Mouse (Mus musculus) hindbrain, embryonic 12.5 days (tissue): ENCODE data around the gene Kat2a. TPM values are rescaled to one million over a fixed set of nuclear protein-coding genes. Genes with fewer than 3 reads are reported as not detected.

Experiments used
- ATAC-seq: fragments of 200-750 bp; cut with Nextera tagmentation; 2 replicates; pipeline ENCODE4 v1.8.0; 2017; ENCODE audit warnings: moderate TSS enrichment; ENCODE audit not compliant: low FRiP score
- H3K27ac ChIP-seq: fragments of 300-500 bp; sonication (generic); 2 replicates; pipeline ENCODE4 v1.5.1; 2016; ENCODE audit warnings: mild to moderate bottlenecking
- H3K27me3 ChIP-seq: fragments of 300-500 bp; sonication (generic); 2 replicates; pipeline ENCODE4 v1.6.1; 2016; ENCODE audit warnings: mild to moderate bottlenecking
- H3K36me3 ChIP-seq: fragments of 300-500 bp; sonication (generic); 2 replicates; pipeline ENCODE4 v1.6.1; 2016; ENCODE audit warnings: mild to moderate bottlenecking
- H3K4me1 ChIP-seq: fragments of 300-500 bp; sonication (generic); 2 replicates; pipeline ENCODE4 v1.6.1; 2016
- H3K4me2 ChIP-seq: fragments of 300-500 bp; sonication (generic); replicated peaks from 2 replicates; pipeline ENCODE4 v1.6.1; 2016; ENCODE audit warnings: mild to moderate bottlenecking
- H3K4me3 ChIP-seq: fragments of 300-500 bp; sonication (generic); 2 replicates; pipeline ENCODE4 v1.5.1; 2016; ENCODE audit warnings: mild to moderate bottlenecking
- H3K9ac ChIP-seq: fragments of 300-500 bp; sonication (generic); 2 replicates; pipeline ENCODE4 v1.6.1; 2016; ENCODE audit warnings: mild to moderate bottlenecking, moderate library complexity
- H3K9me3 ChIP-seq: fragments of 300-500 bp; sonication (generic); replicated peaks from 2 replicates; pipeline ENCODE4 v1.6.1; 2016; ENCODE audit warnings: mild to moderate bottlenecking
- WGBS: fragments of 180-500 bp; shearing (Covaris S2); methylation state at CpG from one replicate; pipeline ENCODE4 v1.1.7; 2016; 5-methylcytosine and 5-hydroxymethylcytosine counted together
- polyA plus RNA-seq: library from polyadenylated mRNA; unstranded; fragments of >200 nt; fragmentation: Nextera tagmentation; extraction: Ambion mirVana; gene quantifications from 2 replicates; pipeline ENCODE4 v1.2.1, GENCODE M21; 2016

The Kat2a gene
- polyA plus RNA-seq, 1 experiment from 2014 or later = 61.8 TPM

DNA sequence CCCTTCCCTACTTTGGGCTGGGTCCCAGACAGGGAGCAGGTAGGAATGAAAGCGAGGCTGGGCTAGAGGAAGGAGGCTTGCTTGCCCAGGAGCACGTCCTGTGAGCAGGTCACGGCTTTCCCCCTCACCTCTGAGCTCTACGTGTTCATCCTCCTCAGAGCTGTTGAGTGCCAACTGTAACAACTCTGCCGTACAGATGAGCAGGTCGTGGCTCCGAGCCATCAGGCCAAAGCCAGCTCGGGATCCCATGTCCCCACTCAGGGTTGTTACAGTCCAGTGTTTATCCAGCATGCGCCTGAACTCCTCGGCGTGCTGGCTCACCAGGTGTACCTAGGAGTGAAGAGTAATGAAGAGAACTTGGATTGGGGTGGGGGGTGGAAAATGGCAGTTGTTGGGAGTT, 8.9 kb downstream of the Kat2a start:
- peaks cover 6% of the 10 kb centered on the region; the same call in 1 of the 2 replicates for H3K27me3 ChIP-seq
- H3K9ac ChIP-seq = no peak overlapping the region
- H3K9me3 ChIP-seq = no peaks in the 10 kb centered on the region
- no peak for ATAC-seq
- H3K27ac ChIP-seq = no peak overlapping the region
- no peak overlapping the region for H3K4me3 ChIP-seq
- WGBS = 68% methylated on average over 11 of the region's 11 CpGs
- no peak overlapping the region for H3K4me2 ChIP-seq
- H3K4me1 ChIP-seq = peaks cover 8% of the 10 kb centered on the region; the same call in 1 of the 2 replicates
- H3K36me3 ChIP-seq = peaks cover 40% of the 10 kb centered on the region

- peaks cover 36% of the 10 kb centered on the region for H3K36me3 ChIP-seq
- peaks cover 6% of the 10 kb centered on the region; the same call in 1 of the 2 replicates for H3K27me3 ChIP-seq
- 43% methylated on average over 7 of the region's 7 CpGs for WGBS
- no peaks in the 10 kb centered on the region for H3K9me3 ChIP-seq
- H3K27ac ChIP-seq = no peak overlapping the region
- peak overlapping the region; percentile 25; the same call in 1 of the 2 replicates for H3K4me2 ChIP-seq
- H3K9ac ChIP-seq = no peak overlapping the region
- no peak overlapping the region for H3K4me3 ChIP-seq
- ATAC-seq = no peak
- H3K4me1 ChIP-seq = peaks cover 8% of the 10 kb centered on the region; the same call in 1 of the 2 replicates
Observed at GRCm38 (mm10) chr11:100702906-100703305, 9.4 kb downstream of the Kat2a start.

GRCm38 (mm10) chr11:100702081-100702851, 10.0 kb downstream of the Kat2a start:
- Histone ChIP-seq H3K9ac (no peak overlapping the region), H3K9me3 (no peaks in the 10 kb centered on the region), H3K4me3 (no peak overlapping the region), H3K36me3 (peaks cover 29% of the 10 kb centered on the region), H3K27me3 (peaks cover 6% of the 10 kb centered on the region; the same call in 1 of the 2 replicates), H3K4me1 (peaks cover 8% of the 10 kb centered on the region; the same call in 1 of the 2 replicates), H3K27ac (no peak overlapping the region), H3K4me2 (peak overlapping the region; percentile 25; the same call in 1 of the 2 replicates)
- 36% methylated on average over 19 of the region's 19 CpGs for WGBS
- ATAC-seq = peak; percentile 54; the same call in 1 of the 2 replicates

- no peak overlapping the region for H3K27ac ChIP-seq
- ATAC-seq = no peak
- H3K36me3 ChIP-seq = peaks cover 20% of the 10 kb centered on the region
- peaks cover 6% of the 10 kb centered on the region; the same call in 1 of the 2 replicates for H3K27me3 ChIP-seq
- 5% methylated on average over 14 of the region's 14 CpGs for WGBS
- H3K4me3 ChIP-seq = no peak overlapping the region
- no peak overlapping the region for H3K9ac ChIP-seq
- H3K4me2 ChIP-seq = peak overlapping the region; percentile 40
- H3K9me3 ChIP-seq = no peaks in the 10 kb centered on the region
- peaks cover 8% of the 10 kb centered on the region; the same call in 1 of the 2 replicates for H3K4me1 ChIP-seq
Observed at GRCm38 (mm10) chr11:100701301-100701700, 11.0 kb downstream of the Kat2a start.

DNA sequence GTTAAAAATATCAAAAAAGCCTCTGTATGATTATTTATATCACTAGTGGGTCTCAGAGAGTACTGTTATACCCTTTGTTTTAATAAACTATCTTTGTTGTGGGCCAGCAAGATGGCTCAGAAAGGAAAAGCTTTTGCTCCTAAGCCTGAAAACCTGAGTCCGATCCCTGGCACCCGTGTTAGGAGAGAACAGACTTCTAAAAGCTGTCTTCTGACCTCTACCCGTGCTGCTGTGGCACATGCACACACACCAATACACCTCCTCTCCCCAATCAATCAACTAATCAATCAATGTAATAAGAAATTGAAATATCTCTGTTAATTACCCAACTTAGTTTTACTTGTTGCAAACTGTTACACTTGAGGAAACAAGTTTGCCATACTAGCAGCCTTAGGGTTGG, 11.6 kb downstream of the Kat2a start:
- Histone ChIP-seq H3K4me3 (no peak overlapping the region), H3K4me1 (peaks cover 8% of the 10 kb centered on the region; the same call in 1 of the 2 replicates), H3K9ac (no peak overlapping the region), H3K27me3 (peaks cover 6% of the 10 kb centered on the region; the same call in 1 of the 2 replicates), H3K4me2 (no peak overlapping the region), H3K9me3 (no peaks in the 10 kb centered on the region), H3K36me3 (peaks cover 14% of the 10 kb centered on the region), H3K27ac (no peak overlapping the region)
- WGBS = 71% methylated on average over 3 of the region's 3 CpGs
- no peak for ATAC-seq

DNA sequence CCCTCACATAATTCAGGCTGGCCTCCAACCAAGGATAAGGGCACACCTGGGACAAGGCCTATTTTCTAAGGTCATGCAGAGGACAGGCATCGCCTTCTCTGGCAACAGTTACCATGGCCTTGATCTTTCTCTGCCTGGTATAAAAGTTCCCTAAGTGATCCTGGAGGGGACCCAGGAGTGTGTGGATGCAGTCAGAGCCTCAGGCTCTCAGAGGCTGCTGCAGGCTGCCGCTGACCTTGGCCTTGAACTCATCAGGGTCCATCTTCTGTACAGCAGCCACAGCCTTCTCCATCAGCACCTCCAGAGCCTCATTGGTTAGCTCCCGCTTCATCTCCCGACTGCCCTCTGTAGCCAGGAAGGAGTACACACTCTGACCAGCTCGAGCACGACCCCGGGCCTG, 14.3 kb downstream of the Kat2a start:
- H3K4me3 ChIP-seq = no peak overlapping the region
- 76% methylated on average over 7 of the region's 7 CpGs for WGBS
- H3K27ac ChIP-seq = no peak overlapping the region
- ATAC-seq = no peak
- no peaks in the 10 kb centered on the region for H3K36me3 ChIP-seq
- peaks cover 11% of the 10 kb centered on the region for H3K27me3 ChIP-seq
- peaks cover 8% of the 10 kb centered on the region for H3K4me1 ChIP-seq
- no peak overlapping the region for H3K9ac ChIP-seq
- no peaks in the 10 kb centered on the region for H3K9me3 ChIP-seq
- no peak overlapping the region for H3K4me2 ChIP-seq

GRCm38 (mm10) chr11:100694926-100695325, 17.3 kb downstream of the Kat2a start:
- Histone ChIP-seq H3K27ac (no peak overlapping the region), H3K4me2 (no peak overlapping the region), H3K36me3 (no peaks in the 10 kb centered on the region), H3K27me3 (peaks cover 34% of the 10 kb centered on the region), H3K9ac (no peak overlapping the region), H3K4me3 (no peak overlapping the region), H3K9me3 (no peaks in the 10 kb centered on the region), H3K4me1 (peaks cover 14% of the 10 kb centered on the region)
- no peak for ATAC-seq
- WGBS = 37% methylated on average over 5 of the region's 5 CpGs

GRCm38 (mm10) chr11:100693154-100693553, 19.1 kb downstream of the Kat2a start:
- 25% methylated on average over 5 of the region's 5 CpGs for WGBS
- Histone ChIP-seq H3K4me3 (no peak overlapping the region), H3K4me1 (peaks cover 14% of the 10 kb centered on the region), H3K27me3 (peaks cover 34% of the 10 kb centered on the region), H3K9me3 (no peaks in the 10 kb centered on the region), H3K27ac (no peak overlapping the region), H3K36me3 (no peaks in the 10 kb centered on the region), H3K9ac (0 out of 2 replicates have a peak overlapping the region, but pooled peaks have one; percentile 0), H3K4me2 (no peak overlapping the region)
- no peak for ATAC-seq

GRCm38 (mm10) chr11:100692164-100692616, 20.1 kb downstream of the Kat2a start, which contains the start of gene Zfp385c:
Gene Zfp385c, minus strand, starts transcription at chr11:100692455.
- 2% methylated on average over 23 of the region's 23 CpGs for whole genome bisulfite sequencing
- Histone ChIP-seq H3K27me3 (peaks cover 34% of the 10 kb centered on the region), H3K9me3 (no peaks in the 10 kb centered on the region), H3K4me1 (peaks cover 14% of the 10 kb centered on the region), H3K9ac (peak within 1 kb of the TSS; percentile 15; the same call in 1 of the 2 replicates), H3K27ac (no peak within 1 kb of the TSS), H3K36me3 (no peaks in the 10 kb centered on the region), H3K4me2 (peak within 1 kb of the TSS; percentile 53), H3K4me3 (peak within 1 kb of the TSS; percentile 24)
- no peak for ATAC-seq

DNA sequence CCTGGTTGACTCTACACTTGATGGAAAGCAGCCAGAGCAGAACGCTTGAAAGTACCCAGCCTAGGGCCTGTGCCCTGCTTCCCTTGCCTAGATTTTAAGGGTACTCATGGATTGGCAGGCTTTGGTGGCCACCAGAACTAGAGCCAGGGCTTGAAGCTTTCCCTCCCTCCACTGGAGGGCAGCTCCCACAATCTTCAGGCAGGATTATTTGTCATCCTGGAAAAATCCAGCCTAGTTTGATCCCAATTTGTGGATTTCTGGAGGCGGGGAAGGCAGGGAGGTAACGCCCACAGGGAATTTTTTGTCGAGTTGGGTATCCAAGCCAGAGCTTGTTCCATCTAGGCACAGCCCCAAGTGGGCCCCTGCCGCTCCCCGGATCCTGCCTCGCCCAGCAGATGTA, 21.9 kb downstream of the Kat2a start:
- H3K4me2 ChIP-seq = no peak overlapping the region
- ATAC-seq = no peak
- WGBS = 80% methylated on average over 7 of the region's 7 CpGs
- no peaks in the 10 kb centered on the region for H3K36me3 ChIP-seq
- no peaks in the 10 kb centered on the region for H3K9me3 ChIP-seq
- no peak overlapping the region for H3K9ac ChIP-seq
- H3K27me3 ChIP-seq = peaks cover 34% of the 10 kb centered on the region
- no peak overlapping the region for H3K4me3 ChIP-seq
- H3K4me1 ChIP-seq = peaks cover 14% of the 10 kb centered on the region
- H3K27ac ChIP-seq = no peak overlapping the region

GRCm38 (mm10) chr11:100688443-100688842, 23.8 kb downstream of the Kat2a start:
- H3K9ac ChIP-seq = no peak overlapping the region
- no peak overlapping the region for H3K27ac ChIP-seq
- peaks cover 34% of the 10 kb centered on the region for H3K27me3 ChIP-seq
- H3K9me3 ChIP-seq = no peaks in the 10 kb centered on the region
- no peak for ATAC-seq
- H3K4me3 ChIP-seq = no peak overlapping the region
- no peaks in the 10 kb centered on the region for H3K36me3 ChIP-seq
- no peak overlapping the region for H3K4me2 ChIP-seq
- 77% methylated on average over 4 of the region's 4 CpGs for WGBS
- H3K4me1 ChIP-seq = peaks cover 14% of the 10 kb centered on the region

DNA sequence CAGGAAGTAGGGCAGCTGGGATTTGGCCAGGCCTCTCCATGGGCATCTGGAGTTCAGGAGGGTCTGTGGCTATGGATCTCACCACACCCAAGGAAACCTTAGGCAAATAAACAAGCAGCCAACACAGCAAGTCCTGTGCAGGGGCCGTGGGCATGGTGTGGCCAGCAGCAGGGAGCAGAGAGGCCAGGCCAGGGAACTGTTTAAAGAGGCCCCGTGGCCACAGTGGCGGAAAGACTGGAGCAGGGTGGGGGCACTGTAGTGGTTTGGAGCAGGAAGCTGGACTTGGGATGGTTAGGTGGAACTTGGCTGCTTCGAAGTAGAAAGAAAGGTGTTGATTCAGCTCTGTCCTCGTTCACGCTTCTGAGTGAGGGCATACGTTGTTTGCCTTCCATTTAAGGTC, 25.0 kb downstream of the Kat2a start:
- H3K4me1 ChIP-seq = peaks cover 7% of the 10 kb centered on the region
- H3K9ac ChIP-seq = no peak overlapping the region; the same call in 1 of the 2 replicates
- no peak overlapping the region for H3K4me2 ChIP-seq
- no peak overlapping the region for H3K27ac ChIP-seq
- 71% methylated on average over 7 of the region's 7 CpGs for WGBS
- peaks cover 23% of the 10 kb centered on the region for H3K27me3 ChIP-seq
- no peak overlapping the region for H3K4me3 ChIP-seq
- no peaks in the 10 kb centered on the region for H3K9me3 ChIP-seq
- ATAC-seq = no peak
- H3K36me3 ChIP-seq = no peaks in the 10 kb centered on the region
